Mouse (Mus musculus) forebrain, embryonic 11.5 days (tissue): Measurements from ENCODE around the gene Reln. TPM values are rescaled to one million over a fixed set of nuclear protein-coding genes. Genes with fewer than 3 reads are reported as not detected.

Experiments
- ATAC-seq: fragments of 200-750 bp; cut with Nextera tagmentation; replicated peaks from 2 replicates; pipeline ENCODE4 v1.8.0; 2017; ENCODE audit warnings: moderate TSS enrichment; ENCODE audit not compliant: low FRiP score
- DNase-seq: peaks from one replicate; pipeline ENCODE4 v3.0.0-alpha.2; 2017; ENCODE audit warnings: low spot score
- H3K27ac ChIP-seq: fragments of 300-500 bp; sonication (generic); 2 replicates; pipeline ENCODE4 v1.5.1; 2014; ENCODE audit warnings: low read depth, low read length
- H3K27me3 ChIP-seq: fragments of 300-500 bp; sonication (generic); 2 replicates; pipeline ENCODE4 v1.6.1; 2014; ENCODE audit warnings: mild to moderate bottlenecking, low read length, mixed read lengths; ENCODE audit not compliant: control insufficient read depth, insufficient read depth
- H3K36me3 ChIP-seq: fragments of 300-500 bp; sonication (generic); 2 replicates; pipeline ENCODE4 v1.6.1; 2014; ENCODE audit warnings: mild to moderate bottlenecking, low read length, moderate library complexity, mixed read lengths; ENCODE audit not compliant: control insufficient read depth, insufficient read depth
- H3K4me1 ChIP-seq: fragments of 300-500 bp; sonication (generic); replicated peaks from 2 replicates; pipeline ENCODE4 v1.6.1; 2014; ENCODE audit warnings: low read length, mixed read lengths; ENCODE audit not compliant: control insufficient read depth, insufficient read depth
- H3K4me2 ChIP-seq: fragments of 300-500 bp; sonication (generic); 2 replicates; pipeline ENCODE4 v1.6.1; 2014; ENCODE audit warnings: low read depth, mild to moderate bottlenecking, low read length, moderate library complexity, mixed read lengths; ENCODE audit not compliant: severe bottlenecking
- H3K4me3 ChIP-seq: fragments of 300-500 bp; sonication (generic); 2 replicates; pipeline ENCODE4 v1.5.1; 2014; ENCODE audit warnings: low read depth, low read length
- H3K9ac ChIP-seq: fragments of 300-500 bp; sonication (generic); 2 replicates; pipeline ENCODE4 v1.6.1; 2014; ENCODE audit warnings: low read length
- H3K9me3 ChIP-seq: fragments of 300-500 bp; sonication (generic); 2 replicates; pipeline ENCODE4 v1.6.1; 2016; ENCODE audit warnings: low read length, mixed read lengths; ENCODE audit not compliant: control insufficient read depth
- WGBS: fragments of 180-500 bp; shearing (Covaris S2); extraction: QIAGEN DNeasy Blood & Tissue Kit; methylation state at CpG from one replicate; pipeline ENCODE4 v1.1.7; 2014; 5-methylcytosine and 5-hydroxymethylcytosine counted together
- polyA plus RNA-seq: library from polyadenylated mRNA; unstranded; fragments of >200 nt; fragmentation: Nextera tagmentation; extraction: Ambion mirVana; gene quantifications from 2 replicates; pipeline ENCODE4 v1.2.1, GENCODE M21; 2014

The Reln gene
- polyA plus RNA-seq, 1 experiment from 2014 or later = 15.1 TPM

DNA sequence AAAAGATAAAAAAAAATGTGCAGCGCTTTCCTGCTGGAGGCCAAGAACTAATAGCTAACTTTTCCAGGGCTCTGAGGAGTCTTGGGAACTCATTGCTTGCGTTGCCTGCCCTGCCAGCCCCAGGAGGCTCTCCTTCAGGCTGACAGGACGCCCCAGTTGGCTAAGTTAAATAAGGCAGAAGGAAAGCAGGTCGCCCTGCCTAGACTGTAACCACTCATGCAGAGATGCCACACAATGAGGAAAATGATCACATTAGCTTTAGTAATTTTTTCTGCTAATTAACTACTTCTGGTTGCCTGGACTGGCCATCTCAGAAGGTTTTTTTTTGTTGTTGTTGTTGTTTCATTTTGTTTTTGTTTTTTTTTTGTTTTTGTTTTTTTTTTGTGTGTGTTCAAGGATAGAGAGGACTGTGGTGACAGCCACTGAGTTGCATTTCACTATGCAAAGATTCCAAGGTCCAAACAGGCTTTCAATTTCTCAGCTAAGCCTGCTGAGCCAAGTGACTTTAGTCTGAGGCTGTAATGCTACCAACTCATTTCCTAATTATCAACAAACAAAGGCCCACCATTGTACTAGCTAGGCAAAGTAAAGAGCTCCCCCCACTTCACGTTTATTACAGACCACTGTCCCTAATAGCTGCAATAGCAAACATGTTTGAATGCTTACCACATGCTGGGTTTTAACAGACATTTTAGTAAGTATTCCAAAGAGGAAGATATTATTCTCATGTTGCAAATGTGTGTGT, 371.1 kb downstream of the Reln start:
- H3K4me2 ChIP-seq = no peak overlapping the region
- H3K27ac ChIP-seq = no peak overlapping the region
- no peak overlapping the region for H3K4me3 ChIP-seq
- H3K9ac ChIP-seq = no peak overlapping the region
- H3K27me3 ChIP-seq = no peaks in the 10 kb centered on the region
- ATAC-seq = no peak
- H3K9me3 ChIP-seq = no peaks in the 10 kb centered on the region
- no peaks in the 10 kb centered on the region for H3K4me1 ChIP-seq
- DNase-seq = no peak
- no peaks in the 10 kb centered on the region for H3K36me3 ChIP-seq
- WGBS = 11% methylated on average over 5 of the region's 5 CpGs

GRCm38 (mm10) chr5:21961796-21962195, 382.7 kb downstream of the Reln start:
- Histone ChIP-seq H3K4me1 (no peaks in the 10 kb centered on the region), H3K9ac (no peak overlapping the region), H3K9me3 (no peaks in the 10 kb centered on the region), H3K4me3 (no peak overlapping the region), H3K27me3 (no peaks in the 10 kb centered on the region), H3K36me3 (no peaks in the 10 kb centered on the region), H3K27ac (no peak overlapping the region), H3K4me2 (no peak overlapping the region)
- no peak for ATAC-seq
- 94% methylated on average over 1 of the region's 1 CpGs for WGBS
- DNase-seq = no peak

DNA sequence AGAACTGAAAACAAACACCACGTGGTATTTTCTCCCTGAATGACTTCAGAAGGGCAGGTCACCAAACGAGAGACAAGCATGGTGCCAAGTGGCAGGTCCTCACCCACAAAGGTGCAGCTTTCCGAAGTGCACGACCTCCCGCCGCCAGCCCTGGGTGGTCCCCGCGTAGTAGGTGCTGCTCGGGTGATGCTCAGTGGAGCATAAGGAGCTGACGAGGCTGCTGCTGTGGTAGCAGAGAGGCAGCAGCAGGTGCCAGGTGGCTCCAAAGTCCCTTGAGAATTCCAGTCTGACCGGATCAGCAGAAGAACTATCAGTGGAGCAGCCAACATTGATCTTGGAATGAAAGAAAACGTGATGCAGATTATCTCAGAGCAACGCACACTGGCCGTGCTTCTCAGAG, 384.4 kb downstream of the Reln start:
- no peak for DNase-seq
- H3K36me3 ChIP-seq = no peaks in the 10 kb centered on the region
- H3K27ac ChIP-seq = no peak overlapping the region
- no peaks in the 10 kb centered on the region for H3K9me3 ChIP-seq
- no peak for ATAC-seq
- WGBS = 72% methylated on average over 14 of the region's 14 CpGs
- no peak overlapping the region for H3K9ac ChIP-seq
- H3K4me2 ChIP-seq = no peak overlapping the region
- H3K27me3 ChIP-seq = no peaks in the 10 kb centered on the region
- H3K4me1 ChIP-seq = no peaks in the 10 kb centered on the region
- no peak overlapping the region for H3K4me3 ChIP-seq

DNA sequence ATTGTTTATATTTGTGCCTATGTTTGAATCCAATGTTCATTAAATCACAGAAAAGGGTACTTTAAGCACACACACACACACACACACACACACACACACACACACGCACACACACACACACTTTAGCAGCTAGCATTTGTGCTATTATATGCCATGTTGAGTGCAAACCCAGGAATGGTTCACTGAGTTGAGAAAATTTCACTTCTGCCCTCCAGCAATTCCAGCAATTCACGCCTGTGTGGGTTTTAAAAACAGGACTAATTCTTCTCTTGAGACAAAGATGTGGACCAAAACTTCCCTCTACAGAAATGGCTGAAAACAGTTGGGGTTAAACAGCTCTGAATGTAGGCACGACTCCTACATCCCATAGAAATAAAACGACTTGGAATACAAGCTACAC, 386.9 kb downstream of the Reln start:
- ATAC-seq = no peak
- H3K36me3 ChIP-seq = no peaks in the 10 kb centered on the region
- no peaks in the 10 kb centered on the region for H3K27me3 ChIP-seq
- H3K4me1 ChIP-seq = no peaks in the 10 kb centered on the region
- 66% methylated on average over 4 of the region's 4 CpGs for WGBS
- H3K27ac ChIP-seq = no peak overlapping the region
- DNase-seq = no peak
- H3K9me3 ChIP-seq = no peaks in the 10 kb centered on the region
- H3K4me3 ChIP-seq = no peak overlapping the region
- H3K9ac ChIP-seq = no peak overlapping the region
- no peak overlapping the region for H3K4me2 ChIP-seq

- Histone ChIP-seq H3K27me3 (no peaks in the 10 kb centered on the region), H3K9me3 (no peaks in the 10 kb centered on the region), H3K4me1 (no peaks in the 10 kb centered on the region), H3K4me3 (no peak overlapping the region), H3K9ac (no peak overlapping the region), H3K4me2 (no peak overlapping the region), H3K36me3 (no peaks in the 10 kb centered on the region), H3K27ac (no peak overlapping the region)
- DNase-seq = no peak
- no peak for ATAC-seq
- WGBS = 87% methylated on average over 4 of the region's 4 CpGs
Observed at GRCm38 (mm10) chr5:21957061-21957460, 387.4 kb downstream of the Reln start.

- Histone ChIP-seq H3K9ac (no peak overlapping the region), H3K4me1 (no peaks in the 10 kb centered on the region), H3K27me3 (no peaks in the 10 kb centered on the region), H3K4me3 (no peak overlapping the region), H3K27ac (no peak overlapping the region), H3K4me2 (no peak overlapping the region), H3K9me3 (no peaks in the 10 kb centered on the region), H3K36me3 (no peaks in the 10 kb centered on the region)
- WGBS = 73% methylated on average over 7 of the region's 7 CpGs
- DNase-seq (no peak), ATAC-seq (no peak)
Observed at GRCm38 (mm10) chr5:21949507-21949897, 395.0 kb downstream of the Reln start.

DNA sequence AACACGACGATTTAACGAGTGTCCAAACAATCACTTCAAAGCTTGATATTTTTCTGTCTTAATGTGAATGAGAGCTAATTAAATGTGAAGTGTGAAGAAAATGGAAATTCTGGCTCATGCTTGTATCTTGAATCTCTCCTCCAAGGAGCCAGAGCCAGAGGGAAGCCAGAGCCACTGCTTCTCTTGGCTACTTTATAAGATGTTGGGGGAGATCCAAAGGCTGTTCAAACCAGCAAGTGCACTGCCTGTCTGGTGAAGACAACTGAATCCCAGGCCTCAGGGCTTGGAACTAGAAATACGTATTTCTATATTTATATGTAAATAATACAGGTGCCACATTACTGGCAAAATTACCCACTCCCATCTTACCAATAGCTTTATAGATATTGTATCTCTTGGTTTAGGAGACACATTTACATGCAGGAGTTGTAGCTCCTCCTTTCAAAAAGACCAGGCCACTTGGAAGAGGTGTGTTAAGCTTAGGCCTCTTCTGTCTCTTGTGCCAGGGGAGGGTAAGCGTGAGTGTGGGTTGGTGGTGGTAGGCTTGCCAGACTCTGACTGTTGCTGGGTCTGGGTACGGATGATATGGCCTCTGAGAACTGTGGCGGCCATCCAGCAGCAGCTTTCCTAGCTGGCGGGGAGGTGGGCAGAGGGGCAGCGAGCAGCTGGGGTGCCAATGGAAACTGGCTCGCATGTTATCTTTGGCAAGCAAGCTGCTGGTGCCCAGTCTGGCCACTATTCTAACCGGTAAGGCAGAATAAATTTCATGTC, 395.6 kb downstream of the Reln start:
- Histone ChIP-seq H3K27me3 (no peaks in the 10 kb centered on the region), H3K9ac (no peak overlapping the region), H3K27ac (no peak overlapping the region), H3K4me2 (no peak overlapping the region), H3K4me3 (no peak overlapping the region), H3K4me1 (no peaks in the 10 kb centered on the region), H3K36me3 (no peaks in the 10 kb centered on the region), H3K9me3 (no peaks in the 10 kb centered on the region)
- 85% methylated on average over 11 of the region's 11 CpGs for WGBS
- DNase-seq (no peak), ATAC-seq (no peak)

GRCm38 (mm10) chr5:21947610-21948381, 396.7 kb downstream of the Reln start:
- Histone ChIP-seq H3K9ac (no peak overlapping the region), H3K4me1 (no peaks in the 10 kb centered on the region), H3K9me3 (no peaks in the 10 kb centered on the region), H3K27me3 (no peaks in the 10 kb centered on the region), H3K36me3 (no peaks in the 10 kb centered on the region), H3K27ac (no peak overlapping the region), H3K4me3 (no peak overlapping the region), H3K4me2 (no peak overlapping the region)
- WGBS = 82% methylated on average over 9 of the region's 9 CpGs
- DNase-seq = no peak
- ATAC-seq = no peak
